Mouse (Mus musculus) forebrain, postnatal 0 days (tissue): ENCODE data around the gene Jam2. TPM values are rescaled to one million over a fixed set of nuclear protein-coding genes. Genes with fewer than 3 reads are reported as not detected.

Experiments used
- ATAC-seq: fragments of 200-750 bp; cut with Nextera tagmentation; 2 replicates; pipeline ENCODE4 v1.8.0; 2017; ENCODE audit warnings: mild to moderate bottlenecking, moderate library complexity
- DNase-seq: peaks from one replicate; pipeline ENCODE4 v3.0.0-alpha.2; 2015
- H3K27ac ChIP-seq: fragments of 300-500 bp; sonication (generic); 2 replicates; pipeline ENCODE4 v1.5.1; 2014; ENCODE audit warnings: low read depth, mild to moderate bottlenecking, antibody characterized with exemption, low read length, moderate library complexity, mixed read lengths
- H3K27me3 ChIP-seq: fragments of 300-500 bp; sonication (generic); 2 replicates; pipeline ENCODE4 v1.6.1; 2014; ENCODE audit warnings: mild to moderate bottlenecking, low read length, mixed read lengths; ENCODE audit not compliant: insufficient read depth
- H3K36me3 ChIP-seq: fragments of 300-500 bp; sonication (generic); 2 replicates; pipeline ENCODE4 v1.6.1; 2014; ENCODE audit warnings: mild to moderate bottlenecking, moderate library complexity; ENCODE audit not compliant: insufficient read depth
- H3K4me1 ChIP-seq: fragments of 300-500 bp; sonication (generic); 2 replicates; pipeline ENCODE4 v1.6.1; 2014; ENCODE audit warnings: antibody characterized with exemption; ENCODE audit not compliant: insufficient read depth
- H3K4me2 ChIP-seq: fragments of 300-500 bp; sonication (generic); 2 replicates; pipeline ENCODE4 v1.6.1; 2014; ENCODE audit warnings: low read depth, mild to moderate bottlenecking, moderate library complexity
- H3K4me3 ChIP-seq: fragments of 300-500 bp; sonication (generic); 2 replicates; pipeline ENCODE4 v1.5.1; 2014; ENCODE audit warnings: low read depth, low read length, mixed read lengths
- H3K9ac ChIP-seq: fragments of 300-500 bp; sonication (generic); 2 replicates; pipeline ENCODE4 v1.6.1; 2014; ENCODE audit warnings: mild to moderate bottlenecking
- H3K9me3 ChIP-seq: fragments of 300-500 bp; sonication (generic); 2 replicates; pipeline ENCODE4 v1.6.1; 2016; ENCODE audit warnings: low read length
- CTCF ChIP-seq: sonication (generic); IDR thresholded peaks from 2 replicates; pipeline ENCODE4 v1.5.1; 2016; ENCODE audit warnings: antibody characterized with exemption, control low read depth, low read depth
- WGBS: fragments of 180-500 bp; shearing (Covaris S2); extraction: QIAGEN DNeasy Blood & Tissue Kit; methylation state at CpG from one replicate; pipeline ENCODE4 v1.1.7; 2014; 5-methylcytosine and 5-hydroxymethylcytosine counted together
- polyA plus RNA-seq: library from polyadenylated mRNA; unstranded; fragments of >200 nt; fragmentation: Nextera tagmentation; extraction: Ambion mirVana; gene quantifications from 2 replicates; pipeline ENCODE4 v1.2.1, GENCODE M21; 2015
- total RNA-seq: library from RNA; depleted of rRNA; stranded (reverse); fragments of >200 nt; gene quantifications from 2 replicates; pipeline ENCODE4 v1.2.3, GENCODE M21; 2014

Jam2 gene
- total and polyA plus RNA-seq, 2 experiments from 2014 or later: 22.4 to 23.2 TPM

- WGBS: 32% methylated on average over 7 of the region's 7 CpGs
- Histone ChIP-seq H3K9ac (no peak overlapping the region), H3K9me3 (no peaks in the 10 kb centered on the region), H3K27ac (no peak overlapping the region), H3K27me3 (no peaks in the 10 kb centered on the region), H3K4me3 (no peak overlapping the region), H3K4me1 (no peaks in the 10 kb centered on the region), H3K36me3 (peaks cover 14% of the 10 kb centered on the region), H3K4me2 (no peak overlapping the region)
- peak; percentile 74 for TF ChIP-seq CTCF
- ATAC-seq: peak; percentile 68
- DNase-seq: peak; percentile 47
These were observed 43.5 kb downstream of the Jam2 start for GRCm38 (mm10) chr16:84817423-84817822.

- no peak overlapping the region for H3K4me3 ChIP-seq
- no peak for TF ChIP-seq CTCF
- H3K27ac ChIP-seq: no peak overlapping the region
- 40% methylated on average over 6 of the region's 6 CpGs for WGBS
- H3K4me2 ChIP-seq: no peak overlapping the region
- H3K27me3 ChIP-seq: no peaks in the 10 kb centered on the region
- H3K9me3 ChIP-seq: no peaks in the 10 kb centered on the region
- H3K4me1 ChIP-seq: no peaks in the 10 kb centered on the region
- no peak overlapping the region for H3K9ac ChIP-seq
- ATAC-seq (no peak), DNase-seq (no peak)
- H3K36me3 ChIP-seq: peaks cover 59% of the 10 kb centered on the region
These were observed 51.1 kb downstream of the Jam2 start for GRCm38 (mm10) chr16:84825009-84825408.

- no peak for TF ChIP-seq CTCF
- Histone ChIP-seq H3K36me3 (peaks cover 46% of the 10 kb centered on the region), H3K27ac (no peak overlapping the region), H3K9ac (no peak overlapping the region), H3K4me3 (no peak overlapping the region), H3K27me3 (no peaks in the 10 kb centered on the region), H3K9me3 (no peaks in the 10 kb centered on the region), H3K4me1 (0 out of 2 replicates have a peak, but pooled peaks cover 20% of the 10 kb centered on the region), H3K4me2 (no peak overlapping the region)
- whole genome bisulfite sequencing: 87% methylated on average over 5 of the region's 5 CpGs
- ATAC-seq (no peak), DNase-seq (no peak)
These were observed 57.8 kb downstream of the Jam2 start for GRCm38 (mm10) chr16:84831696-84832095.

- no peak overlapping the region for H3K4me3 ChIP-seq
- no peak overlapping the region for H3K4me2 ChIP-seq
- TF ChIP-seq CTCF: no peak
- DNase-seq (peak; percentile 42), ATAC-seq (no peak)
- no peak overlapping the region for H3K27ac ChIP-seq
- 70% methylated on average over 5 of the region's 5 CpGs for WGBS
- no peak overlapping the region for H3K9ac ChIP-seq
- no peaks in the 10 kb centered on the region for H3K9me3 ChIP-seq
- peaks cover 37% of the 10 kb centered on the region for H3K36me3 ChIP-seq
- no peaks in the 10 kb centered on the region for H3K27me3 ChIP-seq
- 0 out of 2 replicates have a peak, but pooled peaks cover 21% of the 10 kb centered on the region for H3K4me1 ChIP-seq
These were observed 58.8 kb downstream of the Jam2 start for GRCm38 (mm10) chr16:84832736-84833135.

GRCm38 (mm10) chr16:84834344-84834743 is 60.4 kb downstream of the Jam2 start:
- Histone ChIP-seq H3K4me3 (peak overlapping the region; percentile 89), H3K9me3 (no peaks in the 10 kb centered on the region), H3K9ac (peak overlapping the region; percentile 97), H3K27ac (peak overlapping the region; percentile 92), H3K4me1 (0 out of 2 replicates have a peak, but pooled peaks cover 21% of the 10 kb centered on the region), H3K27me3 (no peaks in the 10 kb centered on the region), H3K4me2 (peak overlapping the region; percentile 90), H3K36me3 (peaks cover 22% of the 10 kb centered on the region)
- peak; percentile 4; the same call in 1 of the 2 replicates for ATAC-seq
- under 1% methylated on average over 22 of the region's 22 CpGs for WGBS
- DNase-seq: no peak
- TF ChIP-seq CTCF: no peak

- peak within 1 kb of the TSS; percentile 90 for H3K4me2 ChIP-seq
- 0 out of 2 replicates have a peak, but pooled peaks cover 21% of the 10 kb centered on the region for H3K4me1 ChIP-seq
These were observed 61.0 kb downstream of the Jam2 start, which contains the start of gene Gabpa for GRCm38 (mm10) chr16:84834745-84835440. Gene Gabpa (plus strand): TSS chr16:84834925.

GRCm38 (mm10) chr16:84835441-84835822 is 61.5 kb downstream of the Jam2 start, which contains the start of gene Atp5j:
Gene Atp5j (minus strand): TSS chr16:84835625.
- H3K36me3 ChIP-seq: peaks cover 17% of the 10 kb centered on the region
- ATAC-seq: peak; percentile 73
- peak within 1 kb of the TSS; percentile 90 for H3K4me2 ChIP-seq

More at GRCm38 (mm10) chr16:84834745-84835440, 61.0 kb downstream of the Jam2 start, which contains the start of gene Gabpa:
- 0 out of 2 replicates have a peak, but pooled peaks have one; percentile 12 for TF ChIP-seq CTCF
- Histone ChIP-seq H3K9ac (peak within 1 kb of the TSS; percentile 97), H3K36me3 (peaks cover 19% of the 10 kb centered on the region), H3K4me3 (peak within 1 kb of the TSS; percentile 89), H3K9me3 (no peaks in the 10 kb centered on the region), H3K27me3 (no peaks in the 10 kb centered on the region), H3K27ac (peak within 1 kb of the TSS; percentile 92)
- WGBS: 2% methylated on average over 52 of the region's 52 CpGs
- DNase-seq (peak; percentile 95), ATAC-seq (peak; percentile 97)

More at GRCm38 (mm10) chr16:84835441-84835822, 61.5 kb downstream of the Jam2 start, which contains the start of gene Atp5j:
- no peak for TF ChIP-seq CTCF
- no peaks in the 10 kb centered on the region for H3K27me3 ChIP-seq
- H3K4me3 ChIP-seq: peak within 1 kb of the TSS; percentile 89
- peak within 1 kb of the TSS; percentile 97 for H3K9ac ChIP-seq
- peak within 1 kb of the TSS; percentile 92 for H3K27ac ChIP-seq
- no peaks in the 10 kb centered on the region for H3K9me3 ChIP-seq
- H3K4me1 ChIP-seq: 0 out of 2 replicates have a peak, but pooled peaks cover 21% of the 10 kb centered on the region
- 3% methylated on average over 56 of the region's 57 CpGs for WGBS
- peak; percentile 86 for DNase-seq
